ENCODE assay signal across 18 mouse cellular contexts in genomic region chr8:105286907-105287306, GRCm38 (mm10). TPM values are rescaled to one million over a fixed set of nuclear protein-coding genes. Genes with fewer than 3 reads are reported as not detected.
DNase-seq lines count a peak whose midpoint lies in the region; ATAC-seq and TF ChIP-seq lines count a peak whose summit lies in the region.
"Had no signal": no experiment of that assay in that cellular context is flagged by ENCODE, and none has a peak within 500 bp of the region (broad histone marks: within the 10 kb centered on the region; RNA-seq: fewer than 3 reads in every experiment).

No protein-coding gene starts in this region.

- H3K27ac ChIP-seq in layer of hippocampus, adult 2 months, result no peak overlapping the region
- H3K27ac ChIP-seq in forebrain, embryonic 15.5 days (replicated peaks), result no peak overlapping the region
- H3K27ac ChIP-seq in midbrain, embryonic 15.5 days, result no peak overlapping the region
- H3K27ac ChIP-seq: limb, embryonic 10.5 days; liver, embryonic 13.5 days had no signal

- no peaks in the 10 kb centered on the region for H3K9me3 ChIP-seq in forebrain, embryonic 15.5 days
- H3K9me3 ChIP-seq in midbrain, embryonic 15.5 days, result no peaks in the 10 kb centered on the region
- H3K9me3 ChIP-seq: limb, embryonic 10.5 days; liver, embryonic 13.5 days; megakaryocyte, embryonic 14.5 days had no signal

- H3K4me2 ChIP-seq in forebrain, embryonic 15.5 days (replicated peaks), result peak overlapping the region; percentile 86
- H3K4me2 ChIP-seq in midbrain, embryonic 15.5 days, result peak overlapping the region; percentile 70
- H3K4me2 ChIP-seq: liver, embryonic 13.5 days had no signal

- 0 out of 2 replicates have a peak overlapping the region, but pooled peaks have one; percentile 10 for H3K9ac ChIP-seq in forebrain, embryonic 15.5 days (replicated peaks)
- H3K9ac ChIP-seq in midbrain, embryonic 15.5 days, result 0 out of 2 replicates have a peak overlapping the region, but pooled peaks have one; percentile 17
- H3K9ac ChIP-seq: liver, embryonic 13.5 days had no signal

- peaks cover 23% of the 10 kb centered on the region for H3K36me3 ChIP-seq in forebrain, embryonic 15.5 days
- H3K36me3 ChIP-seq in midbrain, embryonic 15.5 days (replicated peaks), result peaks cover 14% of the 10 kb centered on the region
- H3K36me3 ChIP-seq: liver, embryonic 13.5 days had no signal

- peak; percentile 30 for TF ChIP-seq CTCF in layer of hippocampus, adult 2 months (conservative IDR thresholded peaks at IDR 0.05)

- WGBS in forebrain, embryonic 15.5 days, result 91% methylated on average over 4 of the region's 4 CpGs
- whole genome bisulfite sequencing in midbrain, embryonic 15.5 days, result 92% methylated on average over 4 of the region's 4 CpGs

- intact Hi-C loops in heart, postnatal 14 days (cut with DNase I), result loop anchor here (5.0 kb wide), 1 partner anchor 35 kb away; no protein-coding TSS in a partner anchor

- no peak for ATAC-seq in forebrain, embryonic 15.5 days (replicated peaks)
- no peak for ATAC-seq in midbrain, embryonic 15.5 days (replicated peaks)
- ATAC-seq: inflammation-experienced regulatory T-cells, adult 6 months; lung, postnatal 0 days; Patski had no signal

- H3K27me3 ChIP-seq in forebrain, embryonic 15.5 days, result 0 out of 2 replicates have a peak, but pooled peaks cover 4% of the 10 kb centered on the region
- H3K27me3 ChIP-seq in midbrain, embryonic 15.5 days (replicated peaks), result no peaks in the 10 kb centered on the region
- H3K27me3 ChIP-seq: Patski had no signal

- H3K4me3 ChIP-seq in layer of hippocampus, adult 2 months, result no peak overlapping the region
- no peak overlapping the region for H3K4me3 ChIP-seq in forebrain, embryonic 15.5 days
- 0 out of 2 replicates have a peak overlapping the region, but pooled peaks have one; percentile 62 for H3K4me3 ChIP-seq in midbrain, embryonic 15.5 days
- H3K4me3 ChIP-seq: limb, embryonic 10.5 days; liver, embryonic 13.5 days; megakaryocyte, embryonic 14.5 days had no signal

- H3K4me1 ChIP-seq in forebrain, embryonic 15.5 days, result peaks cover 54% of the 10 kb centered on the region
- peaks cover 51% of the 10 kb centered on the region for H3K4me1 ChIP-seq in midbrain, embryonic 15.5 days

- DNase-seq in layer of hippocampus, adult 2 months (ENCODE audit: low spot score in 2 of 2), result no peak
- DNase-seq in layer of hippocampus, postnatal 14 days (ENCODE audit: low spot score in 2 of 2), result no peak
- DNase-seq in 416B (ENCODE audit: low read depth), result peak; percentile 58
- DNase-seq in adrenal gland, postnatal 25 days, result no peak
- no peak for DNase-seq in heart, postnatal 4 days
- no peak for DNase-seq in heart, postnatal 14 days
- DNase-seq: cerebellum, adult 9-11 months; kidney, adult 9 months; liver, embryonic 13.5 days; thymus, adult 18-20 months had no signal

RNA-seq across cellular contexts. Expression of gene 4931428F04Rik, which starts 2.8 kb away (rescaled TPM):
- total RNA-seq in layer of hippocampus, adult 2 months (2021), result 10 to 100 TPM; 20.0 to 24.4 TPM
- total RNA-seq in layer of hippocampus, postnatal 14 days (2021), result 10 to 100 TPM; 32.4 to 33.1 TPM
- 96.2 and 101 TPM in 2 replicates for polyA plus RNA-seq in forebrain, embryonic 15.5 days (2015; fragmentation: Nextera tagmentation; extraction: Ambion mirVana)
- polyA plus RNA-seq in midbrain, embryonic 15.5 days (2015; fragmentation: Nextera tagmentation; extraction: Ambion mirVana), result 165 and 173 TPM in 2 replicates
- total RNA-seq in adrenal gland, postnatal 25 days (2021), result 1.9 and 3.7 TPM in 2 replicates
- total RNA-seq in heart, postnatal 4 days (2021), result 1 to 10 TPM; 6.0 to 7.5 TPM
- total RNA-seq in heart, postnatal 14 days (2021), result 1 to 10 TPM; 1.5 to 3.2 TPM

RNA-seq across cellular contexts. Expression of gene Exoc3l, which starts 9.0 kb away (rescaled TPM):
- total RNA-seq in layer of hippocampus, adult 2 months (2021), result 1 to 10 TPM; 1.4 TPM
- 1 to 10 TPM; 2.1 to 2.3 TPM for total RNA-seq in layer of hippocampus, postnatal 14 days (2021)
- polyA plus RNA-seq in forebrain, embryonic 15.5 days (2015; fragmentation: Nextera tagmentation; extraction: Ambion mirVana), result 10.1 and 11.9 TPM in 2 replicates
- 11.8 and 12.7 TPM in 2 replicates for polyA plus RNA-seq in midbrain, embryonic 15.5 days (2015; fragmentation: Nextera tagmentation; extraction: Ambion mirVana)
- total RNA-seq in adrenal gland, postnatal 25 days (2021), result 28.1 and 32.0 TPM in 2 replicates
- 10 to 100 TPM; 11.2 to 15.6 TPM for total RNA-seq in heart, postnatal 4 days (2021)
- total RNA-seq in heart, postnatal 14 days (2021), result 1 to 10 TPM; 8.5 to 8.6 TPM

RNA-seq across cellular contexts. Expression of gene E2f4, which starts 10.6 kb away (rescaled TPM):
- total RNA-seq in layer of hippocampus, adult 2 months (2021), result 10 to 100 TPM; 36.1 to 39.0 TPM
- 10 to 100 TPM; 28.8 to 33.6 TPM for total RNA-seq in layer of hippocampus, postnatal 14 days (2021)
- 44.2 and 48.1 TPM in 2 replicates for polyA plus RNA-seq in forebrain, embryonic 15.5 days (2015; fragmentation: Nextera tagmentation; extraction: Ambion mirVana)
- 45.3 and 48.9 TPM in 2 replicates for polyA plus RNA-seq in midbrain, embryonic 15.5 days (2015; fragmentation: Nextera tagmentation; extraction: Ambion mirVana)
- total RNA-seq in adrenal gland, postnatal 25 days (2021), result 44.1 and 45.5 TPM in 2 replicates
- total RNA-seq in heart, postnatal 4 days (2021), result 10 to 100 TPM; 29.5 to 32.4 TPM
- 10 to 100 TPM; 21.9 to 24.8 TPM for total RNA-seq in heart, postnatal 14 days (2021)

RNA-seq across cellular contexts. Expression of gene Nol3, which starts 11.0 kb away (rescaled TPM):
- 1 to 10 TPM; 7.4 to 7.8 TPM for total RNA-seq in layer of hippocampus, adult 2 months (2021)
- total RNA-seq in layer of hippocampus, postnatal 14 days (2021), result 1 to 10 TPM; 5.8 to 5.9 TPM
- polyA plus RNA-seq in forebrain, embryonic 15.5 days (2015; fragmentation: Nextera tagmentation; extraction: Ambion mirVana), result 2.0 and 2.2 TPM in 2 replicates
- polyA plus RNA-seq in midbrain, embryonic 15.5 days (2015; fragmentation: Nextera tagmentation; extraction: Ambion mirVana), result 4.0 and 4.5 TPM in 2 replicates
- 4.4 and 4.7 TPM in 2 replicates for total RNA-seq in adrenal gland, postnatal 25 days (2021)
- total RNA-seq in heart, postnatal 4 days (2021), result 10 to 100 TPM in 1 of 2 experiments, 1 to 10 TPM in 1; 9.9 to 11.0 TPM
- 10 to 100 TPM; 17.9 to 19.0 TPM for total RNA-seq in heart, postnatal 14 days (2021)
- total RNA-seq: granulocyte monocyte progenitor cell, adult 5-6 weeks had no signal

RNA-seq across cellular contexts. Expression of gene Hsf4, which starts 17.3 kb away (rescaled TPM):
- total RNA-seq in layer of hippocampus, adult 2 months (2021), result 1 to 10 TPM; 7.2 to 9.5 TPM
- 1 to 10 TPM; 1.4 to 1.9 TPM for total RNA-seq in layer of hippocampus, postnatal 14 days (2021)
- 0.15 and 0.34 TPM in 2 replicates for polyA plus RNA-seq in forebrain, embryonic 15.5 days (2015; fragmentation: Nextera tagmentation; extraction: Ambion mirVana)
- 0.25 and 0.42 TPM in 2 replicates for polyA plus RNA-seq in midbrain, embryonic 15.5 days (2015; fragmentation: Nextera tagmentation; extraction: Ambion mirVana)
- 0.70 and 1.1 TPM in 2 replicates for total RNA-seq in adrenal gland, postnatal 25 days (2021)
- 1 to 10 TPM in 1 of 2 experiments, under 1 TPM in 1; 0.81 to 1.5 TPM for total RNA-seq in heart, postnatal 4 days (2021)
- total RNA-seq in heart, postnatal 14 days (2021), result under 1 TPM; 0.73 to 0.96 TPM
- total RNA-seq: granulocyte monocyte progenitor cell, adult 5-6 weeks had no signal
- polyA plus RNA-seq: limb, embryonic 10.5 days had no signal
